Mouse (Mus musculus) testis, postnatal 14 days (tissue): ENCODE measurements at regions not wholly inside any gene's neighbourhood (a gene's known extent, or its start where the extent isn't known, plus 50 kb on each side); places are given as distances from the start of the nearest gene placed in this dataset.

ENCODE experiments used
- DNase-seq: peaks from one replicate; pipeline ENCODE4 v3.0.0; 2021; ENCODE audit warnings: low spot score

DNA sequence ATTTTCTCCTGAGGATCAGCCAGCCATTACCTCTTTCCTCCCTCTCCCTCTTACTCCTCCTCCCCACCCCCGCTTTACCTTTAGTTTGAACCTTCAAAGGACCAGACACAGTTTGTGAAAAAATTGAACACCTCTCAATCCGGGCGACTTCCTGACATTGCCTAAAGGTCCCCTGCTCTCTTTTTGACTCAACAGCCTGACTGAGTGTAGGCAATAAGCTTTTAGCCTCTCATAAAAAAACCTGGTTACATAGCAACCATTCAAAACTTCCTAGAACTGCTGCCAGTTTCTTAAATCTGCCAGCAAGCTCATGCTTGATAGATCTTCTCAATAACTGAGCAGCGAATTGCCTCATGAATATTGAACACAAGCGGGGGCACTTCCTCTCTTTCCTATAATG, 71.7 kb downstream of the Zfp945 start:
- no peak for DNase-seq

DNA sequence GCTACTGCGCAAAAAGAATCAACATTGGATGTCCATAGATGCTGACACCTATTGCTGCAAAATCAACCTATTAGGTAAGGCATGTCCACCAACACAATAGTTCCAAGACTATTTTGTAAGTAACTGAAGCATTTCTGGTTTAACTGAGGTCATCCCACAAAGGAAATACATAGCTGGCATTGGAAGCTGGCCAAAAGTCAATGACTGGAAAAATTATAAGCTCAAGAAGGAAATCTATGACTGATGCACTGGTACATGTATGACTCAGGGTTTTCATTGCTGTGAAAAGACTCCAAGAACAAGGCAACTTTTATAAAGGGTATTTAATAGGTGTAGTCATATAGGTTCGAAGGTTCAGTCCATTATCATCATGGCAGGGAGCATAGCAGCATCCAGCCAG, 82.5 kb downstream of the Zfp945 start:
- DNase-seq, result no peak

DNA sequence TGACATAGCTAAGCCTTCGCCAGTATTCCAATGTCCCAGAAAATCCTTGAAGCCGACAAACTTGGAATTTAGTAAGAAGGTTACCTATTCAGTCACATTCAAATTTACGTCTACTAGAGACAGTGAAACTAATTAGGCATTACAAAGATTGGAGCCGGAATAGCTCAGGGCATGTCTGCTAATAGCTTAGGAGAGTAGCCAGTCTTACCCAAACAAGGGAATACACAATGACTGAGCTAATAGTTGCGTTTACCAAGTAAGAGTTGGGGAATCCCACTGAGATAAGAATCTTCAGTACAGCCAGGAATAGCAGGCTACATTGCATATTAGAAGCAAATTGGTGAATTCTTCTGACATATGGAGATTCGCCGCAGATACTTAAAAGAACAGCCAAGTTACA, 121.2 kb downstream of the Zfp945 start:
- no peak for DNase-seq

DNA sequence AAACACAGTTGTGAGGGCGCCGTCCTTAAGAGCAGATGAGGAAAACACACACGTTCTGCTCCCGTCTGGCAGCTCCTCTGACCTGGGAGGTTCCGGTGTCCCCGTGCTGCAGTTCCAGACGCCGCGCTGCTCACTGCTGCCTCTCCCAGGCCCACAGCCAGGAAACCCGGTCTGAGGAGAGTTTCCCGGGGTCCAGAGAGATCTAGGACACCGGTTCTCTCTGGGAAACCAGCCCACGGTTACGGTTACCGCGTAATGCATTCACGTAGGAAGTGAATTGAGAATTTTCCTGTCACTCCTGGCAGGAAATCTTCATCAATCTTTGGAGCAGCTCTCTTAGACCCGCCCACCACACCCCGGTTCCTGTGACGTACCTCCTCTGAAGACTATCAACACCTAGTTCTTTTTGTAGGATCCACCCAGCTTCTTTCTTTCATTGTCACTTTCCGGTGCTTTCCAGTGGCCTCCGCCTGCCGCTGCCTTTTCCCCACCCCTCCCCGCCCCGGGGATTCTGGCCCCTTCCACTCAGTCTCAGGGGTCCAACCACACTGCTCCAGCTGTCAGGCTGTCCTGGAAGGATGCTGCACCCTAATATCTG, 127.3 kb downstream of the Zfp945 start:
- DNase-seq, result peak; percentile 43

DNA sequence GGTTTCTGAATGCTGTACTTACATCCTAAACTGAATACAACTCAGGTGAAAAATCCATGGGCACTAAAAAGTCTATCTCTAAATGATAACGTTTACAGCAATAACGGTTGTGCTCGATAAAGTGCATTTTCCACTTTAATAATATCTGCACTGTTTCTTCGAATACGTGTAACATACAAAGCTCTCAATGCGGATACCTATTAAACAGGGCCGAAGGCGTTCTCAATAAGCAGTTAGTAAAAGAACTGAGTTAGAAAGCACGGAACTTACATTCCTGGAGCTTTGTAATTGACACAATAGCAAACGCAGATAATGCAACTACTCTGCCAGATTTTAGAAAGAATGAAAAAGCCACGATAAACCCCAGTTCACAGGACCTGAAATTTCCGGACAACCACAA, 127.8 kb downstream of the Zfp945 start:
- DNase-seq, result no peak

DNA sequence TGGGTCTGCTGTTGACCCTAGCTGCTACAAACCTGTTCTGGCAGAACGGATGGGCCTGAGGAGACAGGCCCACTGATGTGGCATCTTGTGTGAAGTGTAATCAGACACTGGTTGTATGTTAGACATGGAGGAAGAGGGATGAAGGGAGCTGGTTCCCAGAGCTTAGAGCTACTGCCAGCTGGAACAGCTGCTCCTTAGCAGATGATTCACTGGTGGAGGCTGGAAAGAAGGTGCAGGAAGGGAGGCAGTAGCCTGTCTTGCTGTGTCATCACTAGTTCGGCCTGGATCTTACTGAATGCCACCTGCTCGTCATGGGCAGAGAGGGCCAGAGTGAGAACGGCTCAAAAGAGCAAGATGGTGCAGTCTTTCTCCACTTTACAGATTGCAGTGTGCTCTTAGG, 130.6 kb downstream of the Zfp945 start:
- no peak for DNase-seq
